Mouse (Mus musculus): ENCODE results near the gene Mcfd2.
"Not testable (repeated sequence)": the region's sequence is repeated elsewhere in the genome, so short reads cannot be mapped to it uniquely, and the experiment has no call there.

Mcfd2 gene

DNA sequence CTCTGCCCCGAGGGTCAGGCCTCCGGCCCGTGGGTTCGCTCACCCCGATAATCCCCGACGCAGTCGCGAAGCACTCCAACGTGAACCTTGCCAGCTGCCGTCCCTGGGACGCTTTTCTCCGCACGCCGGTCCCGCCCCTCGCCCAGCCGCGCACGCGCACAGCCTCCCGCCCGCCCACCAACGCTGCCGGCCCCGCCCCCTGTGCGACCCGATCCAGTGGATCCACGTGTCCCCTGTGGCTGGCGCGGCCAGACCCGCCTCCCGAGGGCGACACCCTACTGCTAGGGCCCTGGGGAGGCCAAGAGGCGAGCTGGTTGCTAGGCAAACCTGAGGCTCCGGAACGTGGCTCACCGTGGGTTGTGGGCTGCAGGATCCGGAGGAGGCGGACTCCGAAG lies at the start of gene Mcfd2:
Gene Mcfd2 (minus strand): TSS at position 144 of the 395 bp plus-strand sequence.
- DNase-seq (ENCODE audit: low spot score) = peak; percentile 88

DNA sequence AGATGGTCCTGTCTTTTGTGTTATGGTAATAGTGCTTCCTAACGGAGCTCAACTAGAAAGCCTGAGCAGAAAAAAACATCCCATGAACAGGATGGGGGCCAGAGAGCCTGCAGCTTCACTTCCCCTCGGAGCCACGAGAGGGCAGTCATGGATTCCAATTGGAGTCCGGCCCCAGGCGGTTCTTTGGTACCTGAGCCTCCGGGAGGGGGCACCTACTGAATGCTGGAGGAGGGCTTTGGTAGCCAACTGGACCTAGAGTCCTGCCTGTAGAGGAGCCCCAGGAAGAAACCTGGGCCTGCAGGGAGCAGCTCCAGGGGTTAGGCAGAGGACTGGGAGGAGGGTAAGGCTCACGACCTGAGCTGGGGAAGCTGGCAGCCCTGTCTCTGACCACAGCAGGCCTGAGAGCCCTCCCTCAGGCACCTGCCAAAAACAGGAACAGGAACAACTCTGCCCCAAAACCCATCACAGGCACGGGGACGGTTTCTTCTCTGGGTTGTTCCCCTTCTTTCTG lies 49.3 kb upstream of the Mcfd2 start:
- DNase-seq (ENCODE audit: low spot score) = peak; percentile 85

DNA sequence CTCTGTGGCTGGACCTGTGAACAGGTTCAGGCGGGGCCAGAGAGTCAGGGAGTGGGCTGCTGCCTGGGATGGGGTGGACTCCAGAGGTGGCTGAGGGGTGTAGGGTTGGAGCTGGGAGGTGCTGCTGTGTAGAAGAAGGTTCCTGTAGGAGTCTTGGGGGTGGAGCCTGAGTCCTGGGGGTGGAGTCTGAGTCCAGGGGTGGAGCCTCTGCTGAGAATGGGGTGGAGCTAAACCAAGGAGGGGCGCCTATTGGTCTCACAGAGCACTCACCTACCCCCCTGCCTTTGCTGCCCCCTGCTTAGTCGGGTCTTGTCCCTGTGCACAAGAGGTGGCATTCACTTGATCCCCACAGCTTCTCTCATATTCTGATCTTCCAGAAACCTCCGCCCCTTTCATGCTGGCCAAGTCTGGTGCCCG lies 48.8 kb upstream of the Mcfd2 start:
- DNase-seq (ENCODE audit: low spot score) = no peak

DNA sequence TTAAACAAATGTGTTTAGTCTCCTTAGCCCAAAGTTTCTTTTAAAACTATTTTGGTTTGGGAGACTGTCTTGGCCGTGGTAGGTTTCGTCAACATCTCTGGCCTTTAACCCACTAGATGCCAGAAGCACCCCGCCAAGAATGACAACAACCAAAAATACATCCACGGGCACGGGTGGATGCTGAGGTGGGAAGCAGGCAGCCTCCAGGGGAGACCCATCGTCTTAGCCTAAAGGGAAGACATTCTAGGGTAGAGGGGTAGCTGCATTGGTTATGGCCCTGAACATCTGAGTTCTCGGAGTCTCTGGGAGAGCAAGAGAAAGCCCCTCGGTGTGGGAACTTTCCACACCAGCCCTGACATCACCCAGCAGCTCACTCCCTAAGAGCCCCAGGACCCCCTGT lies 48.4 kb upstream of the Mcfd2 start:
- DNase-seq (ENCODE audit: low spot score) = no peak

DNA sequence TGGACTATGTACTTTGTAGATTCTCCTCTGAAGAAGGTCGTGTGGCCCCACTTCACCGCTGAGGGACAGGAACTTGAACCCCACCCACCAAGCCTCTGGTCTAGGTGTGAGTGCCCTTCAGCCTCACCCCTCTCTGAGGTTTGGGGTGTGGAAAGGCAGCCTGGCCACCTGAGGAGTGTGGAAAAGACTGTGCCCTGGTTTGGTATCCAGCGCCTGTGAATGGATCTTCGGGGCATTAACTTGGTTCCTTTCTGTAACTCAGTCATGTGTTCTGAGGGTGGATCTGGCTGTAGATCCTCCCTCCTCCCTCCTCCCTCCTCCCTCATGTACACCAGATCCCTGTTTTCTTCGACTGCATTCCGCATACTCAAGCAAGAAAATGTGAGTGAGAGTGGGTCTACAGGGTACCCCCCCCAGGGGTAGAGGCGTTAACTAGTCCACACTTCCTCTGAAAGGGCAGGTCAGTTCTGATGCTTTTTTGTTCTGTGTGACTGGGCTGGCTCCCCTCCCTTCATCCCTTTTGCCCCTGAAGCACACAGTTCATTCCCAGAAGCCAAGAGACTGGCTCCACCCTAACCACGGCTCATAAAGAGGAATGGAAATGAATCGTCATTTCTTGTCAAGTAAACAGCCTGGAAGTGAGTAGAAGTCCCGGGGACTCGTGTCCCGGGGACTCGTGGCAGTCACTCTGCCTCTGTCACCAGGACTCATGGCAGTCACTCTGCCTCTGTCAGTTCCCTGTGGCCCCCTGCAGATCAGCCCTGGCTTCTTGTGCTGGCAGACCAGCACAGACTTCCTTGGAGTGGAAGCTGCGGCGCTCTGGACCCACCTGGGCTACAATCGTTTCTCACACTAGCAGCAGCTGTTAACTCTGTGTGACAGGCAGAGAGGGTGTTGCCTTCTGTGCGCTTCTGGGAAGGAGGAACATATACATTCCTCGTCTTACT lies 47.5 kb upstream of the Mcfd2 start:
- no peak for DNase-seq (ENCODE audit: low spot score)

DNA sequence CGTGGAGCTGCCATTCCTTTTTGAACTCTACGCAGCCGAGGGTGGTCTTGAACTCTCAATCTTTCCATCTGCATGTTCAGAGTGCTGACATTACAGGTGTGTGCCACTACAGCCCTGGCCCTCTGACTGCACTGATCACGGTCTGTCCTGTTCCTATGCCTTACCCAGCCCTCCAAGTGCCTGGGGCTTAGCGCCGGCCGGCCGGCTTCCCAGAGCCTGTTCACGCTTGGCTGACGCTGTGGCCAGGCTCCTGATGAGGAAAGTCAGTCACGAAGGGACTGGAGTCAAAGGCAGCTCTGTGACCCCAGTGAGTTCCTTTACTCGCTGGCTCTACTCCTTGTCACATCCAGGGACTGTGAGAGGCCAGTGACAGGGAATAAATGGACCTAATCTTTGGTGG lies 46.6 kb upstream of the Mcfd2 start:
- DNase-seq (ENCODE audit: low spot score) = no peak

DNA sequence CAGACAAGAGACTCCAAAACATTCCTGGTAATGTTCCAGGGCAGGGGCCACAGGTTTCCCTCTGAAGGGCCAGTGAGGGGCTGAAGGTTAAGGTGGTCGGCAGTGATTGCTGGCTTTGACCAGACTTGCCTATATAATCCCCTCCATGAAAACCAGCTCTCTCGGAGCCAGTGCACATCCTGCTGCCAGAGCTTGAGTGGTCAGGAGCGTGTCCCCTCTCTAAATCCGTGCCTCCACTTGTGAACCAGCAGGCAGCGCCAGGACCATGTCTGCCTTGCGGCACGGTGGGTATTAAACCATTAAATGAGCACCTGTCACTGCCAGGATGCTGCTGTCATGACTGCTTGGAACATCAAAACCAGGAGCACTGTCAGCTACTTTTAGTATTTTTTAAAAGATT lies 44.8 kb upstream of the Mcfd2 start:
- no peak for DNase-seq (ENCODE audit: low spot score)

DNA sequence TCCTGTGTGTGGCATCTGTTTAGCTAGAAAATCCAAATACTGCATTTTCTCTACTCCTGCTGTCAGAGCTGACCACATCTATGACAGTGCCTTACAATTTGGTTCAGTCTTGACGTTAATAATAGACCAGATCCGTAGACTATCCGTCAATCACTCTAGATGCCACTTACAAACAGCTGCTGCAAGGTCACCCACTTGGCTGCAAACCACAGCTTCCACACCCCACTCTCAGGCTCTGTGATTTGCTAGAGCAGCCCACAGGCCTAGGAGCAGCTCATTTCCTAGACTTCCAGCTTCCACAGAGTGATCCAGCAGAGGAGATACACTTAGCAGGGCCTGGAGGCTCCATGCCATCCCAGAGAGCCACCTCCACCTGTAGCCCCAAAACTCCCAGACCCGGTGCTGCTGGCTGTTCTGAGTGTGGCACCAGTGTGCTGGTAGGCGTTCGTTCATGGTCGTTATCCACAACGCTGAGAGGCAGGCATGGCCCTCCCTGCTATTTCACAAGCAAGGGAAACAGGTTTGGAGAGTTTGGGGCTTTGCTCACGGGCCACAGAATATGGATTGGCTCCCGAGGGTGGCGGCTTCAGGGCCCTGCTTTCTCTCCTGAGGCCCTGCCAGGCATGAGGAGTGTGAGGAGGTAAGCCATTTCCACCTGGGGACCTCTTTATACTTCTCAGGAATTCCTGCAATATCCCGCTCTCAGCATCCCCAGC lies 43.5 kb upstream of the Mcfd2 start:
- no peak for DNase-seq (ENCODE audit: low spot score)

DNA sequence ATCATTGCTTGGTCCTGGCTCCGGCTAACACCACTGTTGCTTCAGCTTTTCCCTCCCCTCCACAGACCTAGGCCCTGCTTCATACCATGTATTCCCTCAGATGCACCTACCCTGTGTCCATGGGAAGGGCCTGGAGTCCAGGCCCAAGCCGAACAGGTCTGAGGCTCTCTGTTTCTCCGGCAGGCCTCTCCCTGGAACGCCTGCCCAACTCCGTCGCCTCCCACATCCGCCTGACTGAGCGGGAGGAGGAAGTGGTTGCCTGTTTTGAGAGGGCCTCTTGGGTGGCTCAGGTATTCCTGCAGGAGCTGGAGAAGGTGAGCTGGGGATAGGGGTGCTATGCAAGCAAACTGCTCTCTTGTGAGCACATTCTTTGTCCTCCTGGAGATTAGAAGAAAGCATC lies 41.0 kb upstream of the Mcfd2 start:
- no peak for DNase-seq (ENCODE audit: low spot score)

DNA sequence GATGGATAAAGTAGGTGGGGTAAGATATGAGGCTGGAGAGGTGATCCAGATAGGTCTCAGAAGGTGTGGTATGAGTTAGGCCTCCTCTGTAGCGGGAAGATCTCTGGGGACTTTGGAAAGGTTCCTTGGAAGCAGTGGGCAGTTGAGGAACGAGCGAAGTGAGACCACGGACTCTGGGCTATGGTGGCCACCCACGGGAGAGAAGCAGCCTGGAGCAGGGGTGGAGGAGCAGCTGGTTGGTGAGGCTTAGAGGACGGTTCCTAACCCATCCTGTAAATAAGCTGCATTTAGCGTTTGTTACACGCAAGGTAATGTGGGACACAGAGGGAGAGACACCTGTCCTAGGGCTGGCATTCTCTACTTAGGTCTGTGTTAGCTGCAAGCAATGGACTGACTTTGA lies 39.3 kb upstream of the Mcfd2 start:
- no peak for DNase-seq (ENCODE audit: low spot score)

DNA sequence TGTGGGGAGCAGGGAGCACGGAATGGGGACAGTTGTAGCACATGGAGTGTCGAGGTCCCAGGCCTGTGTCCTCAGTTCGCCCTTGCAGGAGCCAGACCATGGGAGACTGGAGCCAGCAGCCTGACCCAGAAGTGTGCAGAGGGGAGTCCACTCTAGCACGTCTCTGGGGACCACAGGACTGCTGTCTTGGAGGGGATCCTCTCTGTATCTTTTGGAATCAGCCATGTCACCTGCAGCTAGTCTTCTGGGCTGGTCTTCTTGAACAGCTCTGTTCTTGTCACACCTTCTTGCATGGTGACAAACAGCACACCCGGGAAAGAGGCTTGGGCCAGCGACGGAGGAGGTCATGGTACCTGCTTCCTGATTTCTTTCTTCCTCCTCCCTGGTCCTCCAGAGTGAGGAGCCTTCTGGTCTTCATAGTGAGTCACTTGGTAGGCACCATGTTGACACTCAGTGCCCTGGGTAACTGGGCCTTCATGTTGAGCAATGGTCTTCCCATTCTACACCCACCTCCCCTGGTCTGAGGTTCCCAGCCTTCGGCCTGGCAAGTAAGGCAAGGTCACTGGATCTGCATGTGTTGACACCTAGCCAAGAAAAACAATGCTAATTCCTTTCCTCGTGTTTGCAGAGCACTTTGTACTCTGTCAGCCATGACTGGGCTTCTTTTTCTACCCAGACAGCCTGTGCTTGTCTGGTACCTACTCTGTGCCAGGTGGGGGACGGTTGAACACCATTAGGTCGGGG lies 38.6 kb upstream of the Mcfd2 start:
- DNase-seq (ENCODE audit: low spot score) = no peak

DNA sequence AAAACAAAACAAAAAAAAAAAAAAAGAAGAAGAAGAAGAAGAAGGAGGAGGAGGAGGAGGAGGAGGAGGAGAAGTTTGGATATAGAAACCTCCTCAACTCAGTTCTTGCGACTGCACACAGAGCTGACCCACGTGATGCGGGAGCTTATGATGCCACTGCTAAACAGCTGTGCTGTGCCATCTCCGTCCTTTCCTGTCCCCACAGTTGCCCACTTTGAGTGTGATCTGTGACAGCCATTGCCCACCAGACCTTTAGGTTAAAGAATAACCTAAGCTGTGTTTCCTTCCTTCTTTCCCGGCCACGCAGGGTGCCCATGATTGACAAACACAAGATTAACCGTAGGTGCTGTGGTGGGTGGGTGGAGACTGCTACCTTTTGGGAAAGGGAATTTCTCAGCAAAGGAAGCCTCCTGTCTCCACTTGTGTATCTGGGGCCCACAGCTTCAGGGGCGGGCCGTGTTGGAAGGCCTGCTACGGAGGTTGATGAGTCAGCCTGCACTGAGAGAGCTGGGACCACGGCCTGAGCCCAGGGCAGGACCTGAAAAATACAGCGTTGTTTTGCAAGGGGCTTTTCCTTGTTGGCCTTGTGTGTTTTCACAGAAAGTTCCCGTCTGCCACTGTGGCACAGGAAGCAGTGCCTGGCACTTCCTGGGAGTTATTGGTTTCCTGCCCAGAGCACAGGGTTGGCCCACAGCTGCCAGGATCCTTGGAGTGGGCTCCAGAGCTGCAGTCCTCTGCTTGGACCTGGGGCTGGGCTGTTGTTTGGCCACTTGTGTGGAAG lies 36.5 kb upstream of the Mcfd2 start:
- DNase-seq (ENCODE audit: low spot score) = no peak

DNA sequence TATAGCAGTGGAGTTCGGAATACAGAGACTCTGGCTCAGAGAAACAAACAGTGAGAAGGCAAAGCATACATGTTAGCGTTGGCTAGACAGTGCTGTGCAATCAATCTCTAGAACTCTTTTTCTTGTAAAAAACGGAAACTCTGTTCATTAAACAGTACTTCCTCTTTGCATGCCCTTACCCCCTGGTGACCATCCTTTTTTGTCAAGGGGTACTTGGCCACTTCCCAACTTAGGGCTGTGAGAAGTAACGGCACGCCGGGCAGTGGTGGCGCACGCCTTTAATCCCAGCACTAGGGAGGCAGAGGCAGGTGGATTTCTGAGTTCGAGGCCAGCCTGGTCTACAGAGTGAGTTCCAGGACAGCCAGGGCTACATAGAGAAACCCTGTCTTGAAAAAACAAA lies 35.9 kb upstream of the Mcfd2 start:
- DNase-seq (ENCODE audit: low spot score) = not testable (repeated sequence)

DNA sequence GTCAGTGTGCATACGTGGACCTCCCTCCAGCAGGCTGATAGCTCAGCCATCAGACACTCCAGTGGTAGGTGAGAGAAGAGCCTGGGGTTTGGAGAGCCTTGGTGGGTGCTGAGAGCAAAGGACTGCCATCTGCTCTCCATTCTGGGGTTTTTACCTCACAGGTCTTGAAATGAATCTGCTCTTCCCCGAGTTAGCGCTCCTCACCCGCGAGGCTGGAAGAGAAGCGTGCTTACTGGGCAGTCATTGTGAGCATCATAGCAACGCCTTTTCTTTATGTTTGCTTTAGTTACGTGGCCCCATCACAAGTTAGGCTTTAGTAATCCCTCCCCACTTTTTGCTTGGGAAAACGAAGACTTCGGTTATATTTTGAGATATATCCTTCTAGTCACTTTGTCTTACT lies 34.6 kb upstream of the Mcfd2 start:
- no peak for DNase-seq (ENCODE audit: low spot score)

DNA sequence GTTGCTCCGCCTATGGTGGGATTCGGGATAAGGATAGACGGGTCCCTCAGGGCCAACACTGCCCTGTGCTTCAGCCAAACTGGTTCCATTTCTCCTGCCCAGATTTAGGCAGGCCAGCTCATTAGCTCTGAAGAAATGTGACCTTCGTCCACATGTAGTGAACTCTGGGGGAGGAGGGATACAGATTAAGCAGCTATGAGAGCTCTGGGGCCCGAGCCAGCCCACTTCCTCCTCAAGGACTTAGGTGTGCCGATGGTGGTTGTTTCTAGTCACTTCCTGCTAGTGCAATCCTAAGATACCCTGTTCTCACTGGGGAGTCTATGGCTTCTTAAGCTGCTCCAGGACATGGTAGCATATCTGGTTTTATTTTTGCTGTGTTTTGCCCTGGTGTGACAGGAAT lies 33.2 kb upstream of the Mcfd2 start:
- DNase-seq (ENCODE audit: low spot score) = no peak

DNA sequence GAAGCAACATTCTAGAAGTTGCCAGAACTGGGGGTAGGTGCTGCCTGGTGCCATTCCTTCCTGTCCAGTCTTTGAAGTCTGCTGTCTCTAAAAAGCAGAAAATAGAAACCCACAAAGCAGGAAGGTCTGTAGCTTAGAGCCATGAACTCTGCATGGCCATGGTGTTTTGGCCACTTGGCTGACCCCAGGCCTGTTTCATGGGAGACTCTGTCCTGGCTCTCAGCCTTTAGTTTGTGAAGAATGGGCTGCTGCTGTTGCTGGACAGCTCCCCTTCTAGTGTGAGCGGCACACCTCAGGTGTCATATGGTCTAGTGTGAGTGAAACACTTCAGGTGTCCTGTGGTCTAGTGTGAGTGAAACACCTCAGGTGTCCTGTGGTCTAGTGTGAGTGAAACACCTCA lies 31.0 kb upstream of the Mcfd2 start:
- DNase-seq (ENCODE audit: low spot score) = not testable (repeated sequence)

DNA sequence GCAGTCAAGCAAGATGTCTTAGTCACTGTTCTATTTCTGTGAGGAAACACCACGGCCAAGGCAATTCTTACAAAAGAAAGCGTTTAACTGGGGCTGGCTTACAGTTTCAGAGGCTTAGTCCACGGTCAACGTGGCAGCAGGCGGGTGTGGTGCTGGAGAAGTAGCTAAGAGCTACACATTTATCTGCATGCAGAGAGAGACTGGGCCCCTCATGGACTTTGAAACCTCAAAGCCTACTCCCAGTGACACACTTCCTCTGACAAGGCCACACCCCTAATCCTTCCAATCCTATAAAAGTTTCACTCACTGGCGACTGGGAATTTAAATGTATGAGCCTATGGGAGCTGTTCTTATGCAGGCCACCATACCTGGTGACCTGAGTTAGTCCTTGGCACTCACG lies 30.0 kb upstream of the Mcfd2 start:
- DNase-seq (ENCODE audit: low spot score) = no peak

DNA sequence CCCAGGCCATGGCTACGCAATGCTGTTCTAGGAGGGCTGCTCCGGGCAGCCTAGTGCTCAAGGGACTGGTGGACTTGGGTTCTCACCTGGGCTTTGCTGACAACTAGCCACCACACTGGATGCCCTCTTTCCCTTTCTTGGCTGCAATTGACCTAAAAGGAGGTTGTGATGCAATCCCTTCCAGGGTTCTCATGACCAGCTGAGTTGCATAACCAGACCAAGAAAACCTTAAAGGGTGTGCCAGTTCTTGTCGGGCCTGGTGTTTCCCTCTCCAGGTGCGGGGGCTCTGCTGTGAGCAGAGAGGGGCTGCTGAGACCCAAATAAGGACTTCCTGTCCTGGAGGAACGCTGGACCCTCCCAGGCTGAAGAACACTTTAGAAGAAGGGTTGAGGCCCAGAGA lies 27.4 kb upstream of the Mcfd2 start:
- no peak for DNase-seq (ENCODE audit: low spot score)

DNA sequence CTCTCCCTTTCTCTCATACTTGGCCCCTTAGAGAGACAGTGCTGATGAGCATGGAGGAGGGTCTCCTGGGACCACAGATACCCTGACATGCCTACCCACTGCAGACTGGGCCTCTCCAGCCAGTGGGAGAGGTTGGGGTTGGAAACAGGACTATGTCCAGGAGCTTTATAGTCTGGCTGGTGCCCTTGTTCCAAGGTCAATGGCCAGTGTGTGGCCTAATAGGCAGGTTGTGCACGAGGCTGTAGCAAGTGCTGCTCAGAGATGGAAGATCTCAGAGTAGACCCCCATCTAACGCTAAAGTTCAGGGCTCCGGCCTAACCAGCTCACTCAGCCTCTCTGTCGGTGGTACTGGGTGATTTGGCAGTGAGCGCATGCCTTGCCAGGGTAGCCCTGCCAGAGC lies 26.0 kb upstream of the Mcfd2 start:
- no peak for DNase-seq (ENCODE audit: low spot score)

DNA sequence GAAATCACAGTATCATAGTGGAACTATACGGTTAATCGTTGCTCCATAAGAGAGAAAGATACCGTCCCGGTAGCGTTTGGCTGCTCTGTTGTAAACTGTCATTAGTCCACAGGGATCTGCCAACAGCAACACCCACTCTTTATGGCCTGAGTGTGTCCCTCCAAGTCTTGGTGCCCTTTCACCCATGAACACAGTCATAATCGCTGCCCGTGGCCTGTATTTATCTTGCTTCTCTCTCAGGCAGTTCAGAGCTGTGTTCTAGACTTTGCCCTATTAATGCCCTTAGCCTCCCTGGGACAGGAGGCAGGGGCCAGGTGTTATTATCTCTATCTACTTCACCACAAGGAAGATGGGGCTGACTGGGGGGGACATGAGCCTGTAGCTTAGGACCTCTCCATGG lies 25.3 kb upstream of the Mcfd2 start:
- DNase-seq (ENCODE audit: low spot score) = no peak

DNA sequence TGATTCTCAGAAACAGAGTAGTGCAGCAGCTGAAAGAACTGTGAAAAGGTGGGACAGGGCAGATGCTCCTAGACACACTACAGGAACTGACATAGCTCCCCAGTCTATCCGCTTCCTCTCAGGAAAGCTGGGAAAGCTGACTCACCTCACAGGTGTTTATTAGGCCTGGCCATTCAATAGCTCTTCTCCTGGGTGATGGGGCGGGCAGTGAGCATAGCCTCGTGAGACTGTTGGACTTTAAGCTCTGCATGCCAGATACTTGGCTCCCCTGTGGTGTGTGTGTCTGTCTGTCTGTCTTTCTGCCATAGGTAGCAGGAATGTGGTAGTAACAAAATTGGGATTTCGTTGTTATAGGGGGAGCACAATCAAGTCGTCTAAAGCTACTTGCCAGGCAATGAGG lies 23.6 kb upstream of the Mcfd2 start:
- no peak for DNase-seq (ENCODE audit: low spot score)

DNA sequence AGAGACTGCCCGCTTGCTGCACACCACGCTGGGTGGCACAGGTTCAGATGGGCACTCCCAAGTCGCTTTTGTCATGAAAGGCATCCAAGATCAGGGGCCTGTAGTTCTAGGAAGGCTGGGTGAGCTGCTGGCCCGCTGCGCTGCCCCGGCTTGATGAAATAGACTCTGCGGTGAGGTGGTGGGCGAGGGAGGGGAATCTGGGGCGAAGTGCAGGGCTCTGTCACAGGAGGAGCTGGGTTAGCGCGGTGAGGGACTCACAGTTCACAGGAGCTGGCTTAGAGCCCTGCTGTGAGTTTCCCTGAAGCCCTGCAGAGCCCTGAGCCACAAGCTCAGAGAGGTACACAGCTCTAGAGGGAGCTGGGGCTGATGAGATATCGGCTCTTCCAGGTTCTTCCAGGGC lies 22.4 kb upstream of the Mcfd2 start:
- no peak for DNase-seq (ENCODE audit: low spot score)
